Mouse (Mus musculus): ENCODE measurements around the gene Skint9.
"Not testable (repeated sequence)": the region's sequence is repeated elsewhere in the genome, so short reads cannot be mapped to it uniquely, and the experiment has no call there.

Gene Skint9

DNA sequence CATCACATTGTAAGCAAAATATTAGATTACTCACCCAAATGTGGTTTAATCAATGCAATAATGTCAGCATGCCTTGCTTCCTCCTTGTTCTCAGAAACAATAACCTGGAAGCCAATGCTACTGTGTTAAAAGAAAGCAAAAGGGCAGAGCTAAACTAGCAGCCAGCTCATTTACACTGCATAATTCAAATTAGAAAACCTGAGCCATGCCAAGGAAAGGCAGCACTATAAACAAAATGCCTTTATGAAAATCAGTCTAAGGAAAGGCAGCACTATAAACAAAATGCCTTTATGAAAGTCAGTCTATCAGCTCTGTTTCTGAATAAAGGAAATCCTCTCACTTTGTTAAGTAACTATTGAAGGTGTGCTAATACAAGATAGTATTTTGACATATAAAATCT is at the start of gene Skint9:
TSS of gene Skint9 (minus strand) at position 101 of the 400 bp plus-strand sequence.
- no peak for DNase-seq

DNA sequence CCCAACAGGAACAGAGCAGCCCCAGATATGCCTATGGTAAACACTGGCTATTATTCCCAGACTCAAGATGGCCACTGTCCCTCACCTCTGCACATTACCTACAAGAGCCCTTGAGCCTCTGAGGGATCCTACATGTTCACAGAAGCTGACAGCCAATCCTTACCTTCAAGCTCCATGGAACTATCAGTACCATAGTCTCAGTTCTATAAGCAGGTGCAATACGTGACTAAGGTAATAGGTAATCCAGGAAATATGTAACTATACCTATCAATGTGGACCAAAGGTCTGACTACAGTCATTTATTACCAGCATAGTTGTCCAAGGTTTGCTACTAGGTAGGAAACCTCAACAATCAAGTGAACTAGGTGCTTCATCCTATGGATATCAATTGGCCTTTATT is 1.1 kb downstream of the Skint9 start:
- no peak for DNase-seq

DNA sequence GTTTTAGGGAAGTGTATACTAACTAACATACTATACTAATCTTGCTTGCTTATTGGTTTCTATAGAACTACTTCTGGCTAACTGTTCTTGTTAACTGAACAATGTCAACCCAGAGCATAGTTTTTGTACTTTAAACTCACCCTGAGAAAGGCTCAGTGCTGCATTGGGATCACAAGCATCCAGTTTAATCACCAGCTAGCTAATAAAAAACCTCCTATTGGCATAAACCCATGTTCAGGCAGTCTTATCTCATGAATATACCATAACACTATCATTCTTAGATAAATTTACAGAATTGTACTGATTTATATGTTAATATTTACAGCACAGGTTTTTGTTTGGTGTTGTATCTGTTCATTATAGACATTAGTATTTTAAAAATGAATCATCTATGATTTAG is 1.6 kb downstream of the Skint9 start:
- DNase-seq: no peak

DNA sequence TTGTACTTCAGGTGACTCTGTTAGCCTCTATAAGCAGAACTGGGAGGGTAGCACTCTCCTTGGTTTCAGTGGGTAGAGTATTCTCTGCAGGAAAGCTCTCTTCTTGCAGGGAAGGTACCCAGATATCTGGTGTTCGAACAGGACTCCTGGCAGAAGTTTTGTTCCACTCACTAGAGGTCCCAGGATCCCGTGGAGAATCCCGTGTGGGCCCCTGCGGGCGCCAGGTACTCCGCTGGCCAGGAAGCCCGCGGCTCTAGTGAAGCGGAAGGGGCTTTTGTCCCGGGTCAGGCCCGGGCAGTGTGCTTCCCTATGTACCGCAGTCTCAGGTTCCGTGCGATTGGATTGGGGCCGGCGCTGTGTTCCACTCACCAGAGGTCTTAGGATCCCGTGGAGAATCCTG is 84.7 kb downstream of the Skint9 start:
- DNase-seq: not testable (repeated sequence)
